Mouse (Mus musculus): ENCODE results near the gene Idh3b.

Gene Idh3b

GRCm38 (mm10) chr2:130283854-130284654 is at the start of gene Idh3b:
TSS of gene Idh3b (minus strand) at chr2:130284547.
- DNase-seq (ENCODE audit: low spot score) = peak; percentile 47

- DNase-seq (ENCODE audit: low spot score) = no peak
These were observed 45.2 kb upstream of the Idh3b start for GRCm38 (mm10) chr2:130329502-130329901.

- no peak for DNase-seq (ENCODE audit: low spot score)
These were observed 42.7 kb upstream of the Idh3b start for GRCm38 (mm10) chr2:130327057-130327456.

GRCm38 (mm10) chr2:130303014-130303413 is 18.7 kb upstream of the Idh3b start:
- no peak for DNase-seq (ENCODE audit: low spot score)

- no peak for DNase-seq (ENCODE audit: low spot score)
These were observed 13.2 kb upstream of the Idh3b start for GRCm38 (mm10) chr2:130297580-130297979.

- DNase-seq (ENCODE audit: low spot score) = no peak
These were observed 11.9 kb upstream of the Idh3b start for GRCm38 (mm10) chr2:130296134-130296745.

GRCm38 (mm10) chr2:130295331-130296133 is 11.2 kb upstream of the Idh3b start:
- no peak for DNase-seq (ENCODE audit: low spot score)

GRCm38 (mm10) chr2:130294936-130295277 is 10.6 kb upstream of the Idh3b start, which contains the start of gene Ebf4:
TSS of gene Ebf4 (plus strand) at chr2:130295169.
- DNase-seq (ENCODE audit: low spot score) = no peak

- DNase-seq (ENCODE audit: low spot score) = no peak
These were observed 10.0 kb upstream of the Idh3b start for GRCm38 (mm10) chr2:130294218-130294935.

GRCm38 (mm10) chr2:130293486-130293885 is 9.1 kb upstream of the Idh3b start:
- no peak for DNase-seq (ENCODE audit: low spot score)

GRCm38 (mm10) chr2:130293009-130293408 is 8.7 kb upstream of the Idh3b start:
- no peak for DNase-seq (ENCODE audit: low spot score)

GRCm38 (mm10) chr2:130291434-130291833 is 7.1 kb upstream of the Idh3b start:
- DNase-seq (ENCODE audit: low spot score) = peak; percentile 74

- no peak for DNase-seq (ENCODE audit: low spot score)
These were observed 4.7 kb upstream of the Idh3b start for GRCm38 (mm10) chr2:130289086-130289485.

GRCm38 (mm10) chr2:130280818-130281217 is 3.5 kb downstream of the Idh3b start:
- DNase-seq (ENCODE audit: low spot score) = peak; percentile 48

GRCm38 (mm10) chr2:130280224-130280623 is 4.1 kb downstream of the Idh3b start:
- no peak for DNase-seq (ENCODE audit: low spot score)

- DNase-seq (ENCODE audit: low spot score) = no peak
These were observed 4.7 kb downstream of the Idh3b start for GRCm38 (mm10) chr2:130279600-130280091.

- DNase-seq (ENCODE audit: low spot score) = no peak
These were observed 8.7 kb downstream of the Idh3b start for GRCm38 (mm10) chr2:130275649-130276048.

GRCm38 (mm10) chr2:130274862-130275261 is 9.5 kb downstream of the Idh3b start:
- DNase-seq (ENCODE audit: low spot score) = no peak

GRCm38 (mm10) chr2:130274149-130274861 is 10.0 kb downstream of the Idh3b start, which contains the start of gene Nop56:
TSS of gene Nop56 (plus strand) at chr2:130274430.
- DNase-seq (ENCODE audit: low spot score) = peak; percentile 99

GRCm38 (mm10) chr2:130273732-130274131 is 10.6 kb downstream of the Idh3b start:
- DNase-seq (ENCODE audit: low spot score) = no peak

GRCm38 (mm10) chr2:130268074-130268473 is 16.3 kb downstream of the Idh3b start:
- DNase-seq (ENCODE audit: low spot score) = no peak

Data from layer of hippocampus, adult 9-10 months (tissue).